Mouse (Mus musculus) forebrain, embryonic 13.5 days (tissue): Measurements from ENCODE around the gene Sema3e. TPM values are rescaled to one million over a fixed set of nuclear protein-coding genes. Genes with fewer than 3 reads are reported as not detected.

Experiments
- ATAC-seq: fragments of 200-750 bp; cut with Nextera tagmentation; 2 replicates; pipeline ENCODE4 v1.8.0; 2017
- H3K27ac ChIP-seq: fragments of 300-500 bp; sonication (generic); 2 replicates; pipeline ENCODE4 v1.5.1; 2015; ENCODE audit warnings: inconsistent platforms, mild to moderate bottlenecking, moderate library complexity
- H3K27me3 ChIP-seq: fragments of 300-500 bp; sonication (generic); 2 replicates; pipeline ENCODE4 v1.6.1; 2015; ENCODE audit warnings: mild to moderate bottlenecking, inconsistent platforms
- H3K36me3 ChIP-seq: fragments of 300-500 bp; sonication (generic); 2 replicates; pipeline ENCODE4 v1.6.1; 2015; ENCODE audit warnings: mild to moderate bottlenecking, inconsistent platforms; ENCODE audit not compliant: poor library complexity, severe bottlenecking
- H3K4me1 ChIP-seq: fragments of 300-500 bp; sonication (generic); 2 replicates; pipeline ENCODE4 v1.6.1; 2015; ENCODE audit warnings: inconsistent platforms
- H3K4me2 ChIP-seq: fragments of 300-500 bp; sonication (generic); 2 replicates; pipeline ENCODE4 v1.6.1; 2015; ENCODE audit warnings: inconsistent platforms, mild to moderate bottlenecking, moderate library complexity
- H3K4me3 ChIP-seq: fragments of 300-500 bp; sonication (generic); 2 replicates; pipeline ENCODE4 v1.5.1; 2015; ENCODE audit warnings: mild to moderate bottlenecking, inconsistent platforms
- H3K9ac ChIP-seq: fragments of 300-500 bp; sonication (generic); 2 replicates; pipeline ENCODE4 v1.6.1; 2015; ENCODE audit warnings: mild to moderate bottlenecking, inconsistent platforms
- H3K9me3 ChIP-seq: fragments of 300-500 bp; sonication (generic); replicated peaks from 2 replicates; pipeline ENCODE4 v1.6.1; 2016; ENCODE audit warnings: inconsistent platforms
- WGBS: fragments of 180-500 bp; shearing (Covaris S2); methylation state at CpG from one replicate; pipeline ENCODE4 v1.1.7; 2015; 5-methylcytosine and 5-hydroxymethylcytosine counted together
- polyA plus RNA-seq: library from polyadenylated mRNA; unstranded; fragments of >200 nt; fragmentation: Nextera tagmentation; extraction: Ambion mirVana; gene quantifications from 2 replicates; pipeline ENCODE4 v1.2.1, GENCODE M21; 2015

Sema3e gene
- polyA plus RNA-seq: 1.1 TPM in 2 replicates

GRCm38 (mm10) chr5:14025205-14026124 is at the start of gene Sema3e:
Sema3e (plus strand) TSS chr5:14025276.
- Histone ChIP-seq H3K4me2 (peak within 1 kb of the TSS; percentile 89), H3K9ac (peak within 1 kb of the TSS; percentile 66), H3K36me3 (no peaks in the 10 kb centered on the region), H3K27ac (no peak within 1 kb of the TSS), H3K4me1 (peaks cover 13% of the 10 kb centered on the region), H3K27me3 (no peaks in the 10 kb centered on the region), H3K4me3 (peak within 1 kb of the TSS; percentile 54), H3K9me3 (peaks cover 5% of the 10 kb centered on the region; the same call in 1 of the 2 replicates)
- peak; percentile 88 for ATAC-seq
- under 1% methylated on average over 47 of the region's 47 CpGs for WGBS

DNA sequence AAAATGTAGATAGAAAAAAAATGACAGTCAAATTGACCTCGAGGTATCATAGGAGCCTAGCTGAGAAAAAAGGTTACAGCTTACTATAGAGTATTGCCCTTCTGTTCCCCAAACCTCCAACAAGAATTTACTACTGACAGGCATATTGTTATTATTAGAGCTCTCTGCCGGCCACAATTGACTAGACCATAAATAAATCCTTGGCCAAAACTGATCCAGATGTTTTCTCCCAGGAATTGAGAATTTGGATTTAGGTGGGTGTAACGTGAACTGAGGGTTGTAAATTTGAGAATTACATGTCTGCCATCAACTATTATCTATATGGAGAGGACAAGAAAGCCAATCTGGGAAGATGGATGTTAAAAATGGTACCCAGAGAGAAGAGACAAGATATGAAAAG is 47.5 kb upstream of the Sema3e start:
- Histone ChIP-seq H3K4me3 (no peak overlapping the region), H3K27ac (no peak overlapping the region), H3K4me2 (no peak overlapping the region), H3K9me3 (no peaks in the 10 kb centered on the region), H3K4me1 (peaks cover 8% of the 10 kb centered on the region), H3K27me3 (no peaks in the 10 kb centered on the region), H3K36me3 (no peaks in the 10 kb centered on the region), H3K9ac (no peak overlapping the region)
- WGBS: 83% methylated on average over 3 of the region's 3 CpGs
- ATAC-seq: no peak

GRCm38 (mm10) chr5:13979156-13979555 is 45.9 kb upstream of the Sema3e start:
- ATAC-seq: no peak
- Histone ChIP-seq H3K9ac (no peak overlapping the region), H3K9me3 (no peaks in the 10 kb centered on the region), H3K4me3 (no peak overlapping the region), H3K36me3 (no peaks in the 10 kb centered on the region), H3K27me3 (no peaks in the 10 kb centered on the region), H3K4me2 (no peak overlapping the region), H3K27ac (no peak overlapping the region), H3K4me1 (peaks cover 15% of the 10 kb centered on the region)
- WGBS: 89% methylated on average over 4 of the region's 4 CpGs

- no peaks in the 10 kb centered on the region for H3K9me3 ChIP-seq
- no peaks in the 10 kb centered on the region for H3K36me3 ChIP-seq
- no peak overlapping the region for H3K4me3 ChIP-seq
- peak; percentile 88 for ATAC-seq
- 9% methylated on average over 7 of the region's 7 CpGs for WGBS
- H3K4me1 ChIP-seq: peaks cover 15% of the 10 kb centered on the region
- H3K9ac ChIP-seq: no peak overlapping the region
- H3K27ac ChIP-seq: no peak overlapping the region
- H3K4me2 ChIP-seq: no peak overlapping the region
- no peaks in the 10 kb centered on the region for H3K27me3 ChIP-seq
Observed at GRCm38 (mm10) chr5:13982417-13983054, 42.5 kb upstream of the Sema3e start.

DNA sequence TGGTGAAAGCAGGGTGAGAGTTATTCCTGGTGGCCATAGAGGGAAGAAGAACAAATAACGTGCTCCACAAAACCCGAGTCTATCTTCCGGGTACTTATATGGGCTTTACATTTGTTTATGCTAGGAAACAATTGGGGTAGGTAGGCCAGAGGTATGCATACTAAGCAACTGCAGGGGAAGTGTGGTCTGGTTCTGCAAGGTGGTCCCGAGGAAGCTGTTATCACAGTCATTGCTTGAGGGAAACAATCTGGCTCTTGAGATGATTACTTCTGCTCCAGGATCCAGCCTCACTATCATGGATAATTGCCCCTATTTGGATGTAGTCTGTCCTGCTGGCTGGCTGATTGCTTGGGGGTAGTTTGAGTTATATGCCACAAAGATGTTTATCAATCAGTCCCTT is 41.5 kb upstream of the Sema3e start:
- H3K27me3 ChIP-seq: no peaks in the 10 kb centered on the region
- no peaks in the 10 kb centered on the region for H3K36me3 ChIP-seq
- H3K4me2 ChIP-seq: no peak overlapping the region
- no peak for ATAC-seq
- H3K4me3 ChIP-seq: no peak overlapping the region
- WGBS: 84% methylated on average over 4 of the region's 4 CpGs
- H3K9me3 ChIP-seq: no peaks in the 10 kb centered on the region
- H3K27ac ChIP-seq: no peak overlapping the region
- H3K4me1 ChIP-seq: peaks cover 15% of the 10 kb centered on the region
- H3K9ac ChIP-seq: no peak overlapping the region

DNA sequence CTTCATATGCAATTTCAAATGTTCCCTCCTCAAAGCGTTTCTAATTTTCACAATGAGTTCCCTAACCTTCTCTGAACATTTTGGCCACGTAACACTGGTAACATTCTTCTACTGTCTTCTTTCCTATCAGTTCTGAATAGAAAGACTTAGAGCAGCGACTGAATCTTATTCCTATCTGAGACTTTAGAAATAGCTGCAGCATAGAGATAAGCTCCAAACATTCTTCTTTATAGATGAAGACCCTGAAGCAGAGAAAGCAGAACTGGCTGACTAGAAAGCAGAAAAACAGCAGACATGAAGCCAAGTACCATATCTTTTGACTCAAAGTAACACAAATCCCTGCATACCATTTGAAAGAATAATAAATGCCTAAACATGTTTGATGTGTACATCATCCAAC is 39.4 kb upstream of the Sema3e start:
- Histone ChIP-seq H3K9ac (no peak overlapping the region), H3K27me3 (no peaks in the 10 kb centered on the region), H3K9me3 (no peaks in the 10 kb centered on the region), H3K4me1 (peaks cover 15% of the 10 kb centered on the region), H3K27ac (no peak overlapping the region), H3K36me3 (no peaks in the 10 kb centered on the region), H3K4me2 (no peak overlapping the region), H3K4me3 (no peak overlapping the region)
- 96% methylated on average over 3 of the region's 3 CpGs for WGBS
- no peak for ATAC-seq

DNA sequence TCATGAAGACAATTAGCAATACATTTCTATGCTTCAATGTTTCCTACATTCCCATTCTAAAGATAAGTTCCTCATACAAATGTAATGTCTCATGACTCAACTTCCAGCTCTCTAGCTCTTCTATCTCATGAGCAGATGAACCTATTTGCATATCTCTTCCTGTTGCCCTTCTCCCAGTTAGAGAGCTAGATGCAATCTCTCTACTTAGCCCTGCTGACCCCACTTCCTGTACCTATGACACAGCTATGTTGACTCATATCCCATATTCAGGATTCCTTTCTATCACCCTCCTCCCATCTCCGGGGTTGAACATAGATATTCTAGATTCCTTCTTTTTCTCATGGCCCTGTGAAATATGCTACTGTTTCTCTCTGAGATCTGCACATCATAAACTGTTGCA is 38.0 kb upstream of the Sema3e start:
- Histone ChIP-seq H3K9me3 (no peaks in the 10 kb centered on the region), H3K27ac (no peak overlapping the region), H3K4me1 (peaks cover 11% of the 10 kb centered on the region), H3K9ac (no peak overlapping the region), H3K36me3 (no peaks in the 10 kb centered on the region), H3K4me3 (no peak overlapping the region), H3K4me2 (no peak overlapping the region), H3K27me3 (no peaks in the 10 kb centered on the region)
- no peak for ATAC-seq
- WGBS: 88% methylated on average over 1 of the region's 1 CpGs

GRCm38 (mm10) chr5:13988023-13988422 is 37.1 kb upstream of the Sema3e start:
- Histone ChIP-seq H3K9me3 (no peaks in the 10 kb centered on the region), H3K9ac (no peak overlapping the region), H3K27ac (no peak overlapping the region), H3K4me1 (peaks cover 2% of the 10 kb centered on the region), H3K27me3 (no peaks in the 10 kb centered on the region), H3K4me2 (no peak overlapping the region), H3K36me3 (no peaks in the 10 kb centered on the region), H3K4me3 (no peak overlapping the region)
- 78% methylated on average over 2 of the region's 2 CpGs for WGBS
- no peak for ATAC-seq

GRCm38 (mm10) chr5:13992734-13993396 is 32.2 kb upstream of the Sema3e start:
- no peak for ATAC-seq
- Histone ChIP-seq H3K4me2 (no peak overlapping the region), H3K27me3 (no peaks in the 10 kb centered on the region), H3K36me3 (no peaks in the 10 kb centered on the region), H3K27ac (no peak overlapping the region), H3K9ac (no peak overlapping the region), H3K4me3 (no peak overlapping the region), H3K9me3 (0 out of 2 replicates have a peak, but pooled peaks cover 3% of the 10 kb centered on the region), H3K4me1 (no peaks in the 10 kb centered on the region)
- WGBS: 79% methylated on average over 11 of the region's 11 CpGs

GRCm38 (mm10) chr5:14028341-14028740 is 3.3 kb downstream of the Sema3e start:
- H3K4me1 ChIP-seq: peaks cover 13% of the 10 kb centered on the region
- no peaks in the 10 kb centered on the region for H3K27me3 ChIP-seq
- no peak overlapping the region for H3K4me3 ChIP-seq
- no peak overlapping the region for H3K27ac ChIP-seq
- no peak for ATAC-seq
- no peaks in the 10 kb centered on the region for H3K36me3 ChIP-seq
- no peak overlapping the region for H3K4me2 ChIP-seq
- 93% methylated on average over 7 of the region's 7 CpGs for WGBS
- no peaks in the 10 kb centered on the region for H3K9me3 ChIP-seq
- no peak overlapping the region for H3K9ac ChIP-seq

DNA sequence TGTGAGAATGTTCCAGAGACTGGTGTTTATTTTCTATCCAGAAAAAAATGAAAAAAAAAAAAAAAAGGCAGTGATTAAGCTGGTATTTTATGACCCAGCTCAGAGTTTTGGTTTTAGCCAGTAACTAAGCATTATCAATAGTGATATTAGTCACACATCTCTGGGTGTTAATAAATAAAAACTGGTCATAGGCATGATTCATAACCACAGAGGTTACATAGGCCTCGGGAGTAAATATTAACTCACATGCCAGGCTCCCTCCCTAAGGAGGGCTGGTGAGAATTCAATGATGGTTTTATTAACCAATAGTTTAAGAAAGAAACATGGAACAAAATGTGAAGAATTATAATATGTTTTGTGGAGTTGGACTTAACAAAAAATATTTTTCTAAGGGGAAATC is 5.7 kb downstream of the Sema3e start:
- Histone ChIP-seq H3K27ac (no peak overlapping the region), H3K27me3 (no peaks in the 10 kb centered on the region), H3K4me1 (peaks cover 7% of the 10 kb centered on the region), H3K4me2 (no peak overlapping the region), H3K9ac (no peak overlapping the region), H3K36me3 (no peaks in the 10 kb centered on the region), H3K4me3 (no peak overlapping the region), H3K9me3 (no peaks in the 10 kb centered on the region)
- 90% methylated on average over 1 of the region's 1 CpGs for WGBS
- no peak for ATAC-seq

GRCm38 (mm10) chr5:14032056-14032455 is 7.0 kb downstream of the Sema3e start:
- Histone ChIP-seq H3K36me3 (no peaks in the 10 kb centered on the region), H3K4me3 (no peak overlapping the region), H3K9ac (no peak overlapping the region), H3K27me3 (no peaks in the 10 kb centered on the region), H3K9me3 (no peaks in the 10 kb centered on the region), H3K4me1 (no peaks in the 10 kb centered on the region), H3K4me2 (no peak overlapping the region), H3K27ac (no peak overlapping the region)
- WGBS: 11% methylated on average over 4 of the region's 4 CpGs
- no peak for ATAC-seq
